Mouse (Mus musculus) embryonic fibroblast, embryonic 13.5 days (primary cell): ENCODE data around the gene Bach2.

Source experiments
- CTCF ChIP-seq: IDR thresholded peaks from 2 replicates; pipeline ENCODE4 v1.5.1; 2011; ENCODE audit warnings: mild to moderate bottlenecking, control low read depth, low read length, moderate library complexity, borderline replicate concordance; ENCODE audit not compliant: insufficient read depth
- POLR2A ChIP-seq: IDR thresholded peaks from 2 replicates; pipeline ENCODE4 v1.6.1; 2011; ENCODE audit warnings: low read depth, mild to moderate bottlenecking, control low read depth, low read length, moderate library complexity

GRCm38 (mm10) chr4:32343256-32344165 is 104.9 kb downstream of the Bach2 start:
- TF ChIP-seq CTCF = no peak
- TF ChIP-seq POLR2A = no peak
